Mouse (Mus musculus): ENCODE results near the gene Mapk10. TPM values are rescaled to one million over a fixed set of nuclear protein-coding genes. Genes with fewer than 3 reads are reported as not detected.

The Mapk10 gene
- total and polyA plus RNA-seq, 3 experiments = 0.27 TPM; not detected in 2

- no peak for TF ChIP-seq POLR2AphosphoS5 (IDR thresholded peaks at IDR 0.05; ENCODE audit: insufficient replicate concordance, low read depth, low read length)
- no peak for TF ChIP-seq CTCF (IDR thresholded peaks at IDR 0.05; ENCODE audit: low read depth, low read length)
- no peak for TF ChIP-seq GATA1 (IDR thresholded peaks at IDR 0.05; ENCODE audit: borderline replicate concordance, low read length)
- TF ChIP-seq TAL1 (conservative IDR thresholded peaks at IDR 0.05; ENCODE audit: low read depth, low read length) = no peak
- TF ChIP-seq GATA2 (IDR thresholded peaks at IDR 0.05; ENCODE audit: borderline replicate concordance, low read depth, low read length) = no peak
- Histone ChIP-seq H3K36me3 (replicated peaks) (no peaks in the 10 kb centered on the region), H3K27me3 (ENCODE audit: insufficient read depth, low read length) (no peaks in the 10 kb centered on the region), H3K4me1 (ENCODE audit: insufficient read depth, low read depth, low read length) (no peaks in the 10 kb centered on the region), H3K4me3 (ENCODE audit: low read depth, low read length) (no peak overlapping the region), H3K9me3 (replicated peaks) (peaks cover 55% of the 10 kb centered on the region)
- DNase-seq (ENCODE audit: low spot score) (no peak), ATAC-seq (ENCODE audit: extremely low read depth, insufficient number of reproducible peaks, low FRiP score, poor library complexity, severe bottlenecking) (no peak)
These were observed 188.5 kb downstream of the Mapk10 start for GRCm38 (mm10) chr5:103022504-103023172.

DNA sequence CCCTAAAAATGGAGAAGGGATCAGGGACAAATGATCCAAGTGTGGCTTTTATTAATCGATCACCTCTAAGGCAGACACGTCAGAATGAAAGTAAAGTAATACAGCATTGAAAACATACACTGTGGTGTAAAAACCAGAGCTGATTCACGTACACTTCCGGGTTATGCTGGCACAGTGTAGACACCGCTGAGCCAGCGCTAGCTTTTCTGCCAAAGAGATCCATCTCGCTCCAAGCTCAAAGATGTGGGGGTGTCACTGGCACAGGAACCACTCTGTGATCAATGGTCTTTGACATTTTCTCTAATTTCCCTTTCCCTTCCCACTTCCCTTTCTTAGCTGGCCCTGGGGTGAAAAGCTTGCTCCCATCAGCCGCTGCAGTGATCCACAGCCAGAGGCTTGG is 189.7 kb downstream of the Mapk10 start:
- no peaks in the 10 kb centered on the region for H3K4me1 ChIP-seq (ENCODE audit: insufficient read depth, low read depth, low read length)
- DNase-seq (ENCODE audit: low spot score) (no peak), ATAC-seq (ENCODE audit: extremely low read depth, insufficient number of reproducible peaks, low FRiP score, poor library complexity, severe bottlenecking) (no peak)
- no peak for TF ChIP-seq CTCF (IDR thresholded peaks at IDR 0.05; ENCODE audit: low read depth, low read length)
- TF ChIP-seq GATA1 (IDR thresholded peaks at IDR 0.05; ENCODE audit: borderline replicate concordance, low read length) = no peak
- TF ChIP-seq TAL1 (conservative IDR thresholded peaks at IDR 0.05; ENCODE audit: low read depth, low read length) = no peak
- H3K9me3 ChIP-seq (replicated peaks) = peaks cover 54% of the 10 kb centered on the region
- H3K36me3 ChIP-seq (replicated peaks) = no peaks in the 10 kb centered on the region
- H3K4me3 ChIP-seq (ENCODE audit: low read depth, low read length) = no peak overlapping the region
- H3K27me3 ChIP-seq (ENCODE audit: insufficient read depth, low read length) = no peaks in the 10 kb centered on the region

- no peaks in the 10 kb centered on the region for H3K27me3 ChIP-seq (ENCODE audit: insufficient read depth, low read length)
- no peak overlapping the region for H3K4me3 ChIP-seq (ENCODE audit: low read depth, low read length)
- no peaks in the 10 kb centered on the region for H3K36me3 ChIP-seq (replicated peaks)
- TF ChIP-seq CTCF (IDR thresholded peaks at IDR 0.05; ENCODE audit: low read depth, low read length) (no peak), GATA1 (IDR thresholded peaks at IDR 0.05; ENCODE audit: borderline replicate concordance, low read length) (no peak), GATA2 (IDR thresholded peaks at IDR 0.05; ENCODE audit: borderline replicate concordance, low read depth, low read length) (no peak), TAL1 (conservative IDR thresholded peaks at IDR 0.05; ENCODE audit: low read depth, low read length) (no peak)
- ATAC-seq (ENCODE audit: extremely low read depth, insufficient number of reproducible peaks, low FRiP score, poor library complexity, severe bottlenecking) = no peak
- peaks cover 52% of the 10 kb centered on the region for H3K9me3 ChIP-seq (replicated peaks)
- H3K4me1 ChIP-seq (ENCODE audit: insufficient read depth, low read depth, low read length) = no peaks in the 10 kb centered on the region
- no peak for DNase-seq (ENCODE audit: low spot score)
These were observed 190.2 kb downstream of the Mapk10 start for GRCm38 (mm10) chr5:103020954-103021353.

- Histone ChIP-seq H3K27me3 (ENCODE audit: insufficient read depth, low read length) (no peaks in the 10 kb centered on the region), H3K4me3 (ENCODE audit: low read depth, low read length) (no peak overlapping the region), H3K36me3 (replicated peaks) (no peaks in the 10 kb centered on the region), H3K4me1 (ENCODE audit: insufficient read depth, low read depth, low read length) (no peaks in the 10 kb centered on the region), H3K9me3 (replicated peaks) (peaks cover 51% of the 10 kb centered on the region)
- ATAC-seq (ENCODE audit: extremely low read depth, insufficient number of reproducible peaks, low FRiP score, poor library complexity, severe bottlenecking) = no peak
- TF ChIP-seq GATA1 (IDR thresholded peaks at IDR 0.05; ENCODE audit: borderline replicate concordance, low read length) (no peak), TAL1 (conservative IDR thresholded peaks at IDR 0.05; ENCODE audit: low read depth, low read length) (no peak), GATA2 (IDR thresholded peaks at IDR 0.05; ENCODE audit: borderline replicate concordance, low read depth, low read length) (no peak), CTCF (IDR thresholded peaks at IDR 0.05; ENCODE audit: low read depth, low read length) (no peak), POLR2AphosphoS5 (IDR thresholded peaks at IDR 0.05; ENCODE audit: insufficient replicate concordance, low read depth, low read length) (no peak)
- no peak for DNase-seq (ENCODE audit: low spot score)
These were observed 191.0 kb downstream of the Mapk10 start for GRCm38 (mm10) chr5:103020127-103020526.

DNA sequence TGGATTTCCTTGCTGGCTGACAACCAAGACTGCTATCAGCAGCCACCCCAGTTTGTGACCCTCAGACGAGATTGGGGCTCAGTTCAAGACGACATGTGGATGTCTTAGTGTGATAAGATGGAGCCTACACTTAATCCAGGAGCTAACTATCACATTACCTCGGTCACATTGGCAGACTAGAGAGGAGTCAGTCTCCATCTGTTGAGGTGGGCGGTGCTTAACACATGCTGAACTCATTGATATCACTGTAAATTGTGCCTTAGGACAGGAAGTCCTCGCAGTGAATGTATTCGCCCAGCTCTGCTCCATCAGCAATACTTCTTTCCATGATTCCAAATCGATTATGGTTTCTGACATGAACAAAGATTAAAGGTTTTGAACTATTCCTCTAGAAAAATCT is 193.5 kb downstream of the Mapk10 start:
- peaks cover 52% of the 10 kb centered on the region for H3K9me3 ChIP-seq (replicated peaks)
- TF ChIP-seq POLR2AphosphoS5 (IDR thresholded peaks at IDR 0.05; ENCODE audit: insufficient replicate concordance, low read depth, low read length) = no peak
- TF ChIP-seq TAL1 (conservative IDR thresholded peaks at IDR 0.05; ENCODE audit: low read depth, low read length) = no peak
- no peak for TF ChIP-seq CTCF (IDR thresholded peaks at IDR 0.05; ENCODE audit: low read depth, low read length)
- no peak for TF ChIP-seq GATA1 (IDR thresholded peaks at IDR 0.05; ENCODE audit: borderline replicate concordance, low read length)
- TF ChIP-seq GATA2 (IDR thresholded peaks at IDR 0.05; ENCODE audit: borderline replicate concordance, low read depth, low read length) = no peak
- no peaks in the 10 kb centered on the region for H3K36me3 ChIP-seq (replicated peaks)
- DNase-seq (ENCODE audit: low spot score) = no peak
- no peaks in the 10 kb centered on the region for H3K4me1 ChIP-seq (ENCODE audit: insufficient read depth, low read depth, low read length)
- no peak for ATAC-seq (ENCODE audit: extremely low read depth, insufficient number of reproducible peaks, low FRiP score, poor library complexity, severe bottlenecking)
- no peak overlapping the region for H3K4me3 ChIP-seq (ENCODE audit: low read depth, low read length)
- no peaks in the 10 kb centered on the region for H3K27me3 ChIP-seq (ENCODE audit: insufficient read depth, low read length)

DNA sequence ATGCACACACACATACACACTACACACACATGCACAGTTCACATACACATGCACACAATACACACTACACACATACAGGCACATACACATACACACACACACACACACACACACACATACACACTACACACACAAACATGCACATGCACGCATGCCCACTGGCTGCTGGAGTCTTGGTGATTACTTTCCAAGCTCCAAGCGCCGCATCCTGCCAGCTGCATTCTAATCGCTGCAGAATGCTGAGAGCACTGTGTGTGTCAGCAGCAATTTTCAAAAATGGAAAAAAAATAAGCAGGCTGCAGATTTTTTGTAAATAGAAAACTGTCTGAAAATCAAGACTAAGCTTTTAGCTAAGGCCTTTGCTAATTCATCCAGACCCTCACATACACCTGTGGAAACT is 196.8 kb downstream of the Mapk10 start:
- no peaks in the 10 kb centered on the region for H3K27me3 ChIP-seq (ENCODE audit: insufficient read depth, low read length)
- H3K9me3 ChIP-seq (replicated peaks) = peaks cover 45% of the 10 kb centered on the region
- H3K36me3 ChIP-seq (replicated peaks) = no peaks in the 10 kb centered on the region
- no peak for ATAC-seq (ENCODE audit: extremely low read depth, insufficient number of reproducible peaks, low FRiP score, poor library complexity, severe bottlenecking)
- H3K4me3 ChIP-seq (ENCODE audit: low read depth, low read length) = no peak overlapping the region
- DNase-seq (ENCODE audit: low spot score) = no peak
- no peak for TF ChIP-seq GATA1 (IDR thresholded peaks at IDR 0.05; ENCODE audit: borderline replicate concordance, low read length)
- no peak for TF ChIP-seq CTCF (IDR thresholded peaks at IDR 0.05; ENCODE audit: low read depth, low read length)
- no peak for TF ChIP-seq POLR2AphosphoS5 (IDR thresholded peaks at IDR 0.05; ENCODE audit: insufficient replicate concordance, low read depth, low read length)
- no peak for TF ChIP-seq TAL1 (conservative IDR thresholded peaks at IDR 0.05; ENCODE audit: low read depth, low read length)
- TF ChIP-seq GATA2 (IDR thresholded peaks at IDR 0.05; ENCODE audit: borderline replicate concordance, low read depth, low read length) = no peak
- no peaks in the 10 kb centered on the region for H3K4me1 ChIP-seq (ENCODE audit: insufficient read depth, low read depth, low read length)

All from G1E (cell line).